Mouse (Mus musculus) megakaryocyte, embryonic 14.5 days (primary cell): ENCODE measurements around the gene Suclg2.

ENCODE experiments used
- FLI1 ChIP-seq: IDR thresholded peaks from 2 replicates; pipeline ENCODE4 v1.6.1; 2012; ENCODE audit warnings: low read length, inconsistent platforms, mixed read lengths
- GATA1 ChIP-seq: IDR thresholded peaks from 3 replicates; pipeline ENCODE4 v1.6.1; 2012; ENCODE audit warnings: mixed read lengths, low read length, inconsistent platforms, borderline replicate concordance

DNA sequence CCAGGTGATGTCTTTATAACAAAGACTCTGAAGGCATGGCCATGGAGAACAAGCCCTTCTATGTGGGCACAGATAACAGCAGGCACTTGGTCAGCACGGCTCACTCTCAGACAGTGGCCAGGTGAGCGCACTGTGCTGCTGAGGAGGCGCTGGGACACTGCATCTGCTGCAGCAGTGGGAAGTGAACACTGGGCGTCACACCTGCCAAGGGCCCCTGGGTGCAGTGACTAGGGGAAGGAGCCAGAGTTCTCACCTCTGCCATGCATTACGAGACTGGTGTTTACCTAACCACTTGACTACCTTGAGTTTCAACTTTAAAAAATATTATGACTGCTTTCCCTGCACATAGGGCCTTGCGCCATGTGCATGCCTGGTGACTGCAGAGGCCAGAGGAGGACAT is 238.8 kb downstream of the Suclg2 start:
- TF ChIP-seq FLI1, result no peak
- TF ChIP-seq GATA1, result no peak
